Mouse (Mus musculus) 3T3-L1 (cell line): ENCODE measurements around the gene Myh6.
"Not testable (repeated sequence)": the region's sequence is repeated elsewhere in the genome, so short reads cannot be mapped to it uniquely, and the experiment has no call there.

Source experiments
- DNase-seq: peaks from one replicate; pipeline ENCODE4 v3.0.0-alpha.2; 2015; ENCODE audit warnings: low read depth, low spot score

Gene Myh6

GRCm38 (mm10) chr14:54958503-54958902 is 8.2 kb downstream of the Myh6 start:
- DNase-seq, result no peak

- DNase-seq, result no peak
These were observed 10.2 kb downstream of the Myh6 start for GRCm38 (mm10) chr14:54956533-54956932.

DNA sequence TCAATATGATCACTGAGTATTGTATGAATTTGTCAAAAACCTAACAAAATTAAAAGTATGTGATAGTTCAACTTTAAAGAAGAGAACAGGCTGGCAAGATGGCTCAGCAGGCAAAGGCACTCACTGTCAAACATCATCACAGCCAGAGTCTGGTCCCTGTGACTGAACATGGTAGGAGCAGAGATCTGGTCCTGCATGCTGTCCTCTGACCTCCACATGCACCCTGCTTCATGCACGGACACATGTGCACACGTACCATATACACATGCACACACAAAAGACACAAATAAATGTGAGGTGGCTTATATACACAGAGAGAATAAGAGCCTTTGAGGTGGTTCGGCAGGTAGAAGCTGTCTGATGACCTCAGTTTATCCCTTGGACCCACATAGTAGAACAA is 11.2 kb downstream of the Myh6 start:
- DNase-seq, result no peak

DNA sequence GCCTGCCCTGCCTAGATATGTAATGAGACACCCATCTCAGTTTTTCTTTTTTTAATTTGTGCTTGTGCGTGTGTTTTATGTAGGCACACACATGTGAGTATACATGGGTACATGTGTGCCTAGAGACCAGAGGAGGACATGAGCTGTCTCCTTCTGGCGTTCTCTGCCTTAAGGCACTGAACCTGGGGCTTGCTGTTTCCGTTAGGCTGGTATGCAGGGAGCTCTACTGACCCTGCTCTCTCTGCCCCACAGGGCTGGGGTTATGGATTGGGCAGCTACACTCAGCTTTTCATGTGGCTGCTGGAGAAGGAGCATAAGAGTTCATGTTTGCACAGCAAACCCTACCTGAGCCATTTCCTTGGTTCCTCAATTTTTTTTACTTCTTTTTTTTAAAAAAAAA is 12.3 kb downstream of the Myh6 start:
- no peak for DNase-seq

DNA sequence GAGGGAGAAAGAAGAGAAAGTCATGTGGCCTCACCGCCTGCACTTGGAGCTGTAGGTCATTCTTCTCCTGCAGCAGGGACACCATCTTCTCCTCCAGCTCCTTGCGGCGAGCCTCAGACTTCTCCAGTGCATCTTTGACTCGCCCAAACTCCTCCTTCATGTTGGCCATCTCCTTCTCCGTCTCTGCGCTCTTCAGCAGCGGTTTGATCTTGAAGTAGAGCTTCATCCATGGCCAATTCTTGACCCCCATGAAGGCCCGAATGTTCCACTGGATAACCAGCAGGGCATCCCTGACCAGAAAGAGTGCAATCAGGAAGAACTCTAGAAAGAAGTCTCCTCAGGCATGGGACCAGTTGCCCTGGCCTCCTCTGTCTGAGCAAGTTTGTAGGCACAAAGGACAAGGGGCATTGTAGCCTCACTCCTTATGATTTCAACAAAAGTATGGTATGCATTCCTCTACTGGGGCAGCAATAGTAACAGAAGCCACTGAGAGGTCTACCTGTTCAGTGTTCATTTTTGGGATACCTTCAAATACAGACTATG is 13.0 kb downstream of the Myh6 start:
- no peak for DNase-seq

DNA sequence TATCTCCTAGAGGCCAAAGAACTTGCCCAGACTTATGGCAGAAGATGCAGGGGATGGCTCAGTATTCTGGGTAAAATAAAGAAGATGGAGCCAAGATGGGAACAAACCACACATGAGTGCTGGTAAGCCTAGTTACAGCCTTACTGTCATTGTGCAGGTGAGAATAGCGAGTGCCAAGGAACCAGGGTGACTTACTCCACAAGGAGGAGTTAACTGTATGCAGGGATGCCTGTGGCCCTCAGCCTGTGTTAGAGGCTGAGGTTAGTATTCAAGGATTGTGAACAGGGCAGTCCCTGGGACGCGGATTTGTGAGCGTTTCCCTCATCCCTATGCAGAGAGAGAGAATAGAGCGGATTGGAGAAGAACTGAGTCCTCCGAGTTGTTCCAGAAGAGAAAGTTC is 15.1 kb downstream of the Myh6 start:
- no peak for DNase-seq

DNA sequence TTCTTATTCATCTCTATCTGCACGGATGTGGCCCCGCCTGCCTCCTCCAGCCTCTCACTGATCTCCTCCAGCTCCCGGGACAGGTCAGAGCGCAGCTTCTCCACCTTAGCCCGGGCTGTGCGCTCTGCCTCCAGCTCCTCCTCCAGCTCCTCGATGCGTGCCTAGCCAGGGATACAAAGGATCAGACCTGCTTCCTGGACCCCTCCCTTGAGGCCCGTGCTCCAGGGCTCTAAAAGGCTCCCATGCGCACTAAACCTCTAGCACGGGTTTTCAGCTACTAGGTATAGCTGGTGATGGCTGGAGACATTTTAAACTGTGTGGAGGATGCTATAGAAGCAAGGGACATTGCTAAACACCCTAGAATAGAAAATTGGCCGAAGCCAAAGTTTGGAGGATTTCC is 16.2 kb downstream of the Myh6 start:
- no peak for DNase-seq

- DNase-seq, result no peak
These were observed 17.9 kb downstream of the Myh6 start for GRCm38 (mm10) chr14:54948781-54949180.

DNA sequence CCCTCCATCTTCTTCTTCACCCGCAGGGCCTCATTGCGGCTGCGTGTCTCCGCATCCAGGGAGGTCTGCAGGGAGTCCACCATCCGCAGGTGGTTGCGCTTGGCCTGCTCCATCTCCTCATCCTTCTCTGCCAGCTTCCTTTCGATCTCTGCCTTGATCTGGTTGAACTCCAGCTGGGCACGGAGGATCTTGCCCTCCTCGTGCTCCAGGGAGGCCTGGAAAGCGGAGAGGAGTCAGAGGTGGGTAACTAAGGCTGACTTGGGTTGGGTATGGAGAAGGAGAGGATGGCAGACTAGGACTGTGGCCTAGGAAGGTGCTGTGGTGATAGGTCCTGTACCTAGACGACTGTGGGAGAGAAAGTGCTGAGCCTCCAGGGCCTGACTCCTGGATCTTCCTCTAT is 19.7 kb downstream of the Myh6 start:
- not testable (repeated sequence) for DNase-seq

DNA sequence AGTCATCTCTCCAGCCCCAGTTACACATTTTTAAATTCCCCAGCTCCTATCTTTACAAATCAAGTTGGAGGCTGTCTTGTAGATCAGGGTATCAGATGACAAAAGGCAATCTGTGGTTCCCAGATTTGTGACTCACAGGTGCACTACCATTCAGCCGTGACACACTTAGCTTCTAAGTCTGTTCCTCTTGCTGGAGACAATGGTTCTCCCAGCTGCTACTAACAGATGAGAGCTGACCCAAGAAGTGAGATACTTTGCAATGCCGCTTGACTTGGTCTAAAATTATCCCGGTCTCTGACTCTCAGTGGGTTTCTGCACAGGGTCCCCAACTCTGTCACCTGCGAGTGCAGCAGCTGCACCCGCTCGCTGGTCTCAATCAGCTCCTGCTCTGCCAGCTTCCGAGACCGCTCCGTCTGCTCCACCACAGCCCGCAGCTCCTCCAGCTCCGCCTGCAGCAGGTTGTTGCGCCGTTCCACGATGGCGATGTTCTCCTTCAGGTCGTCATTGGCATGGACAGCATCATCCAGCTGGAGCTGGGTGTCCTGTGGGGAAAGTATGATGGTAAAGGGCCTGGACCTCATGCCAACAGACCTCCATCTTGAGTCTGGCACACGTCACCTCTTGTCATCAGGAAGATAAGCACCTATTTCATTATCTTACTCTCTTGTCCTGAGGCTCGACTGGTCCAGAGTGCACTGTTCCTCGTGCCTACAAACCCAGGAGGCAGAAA is 20.6 kb downstream of the Myh6 start:
- DNase-seq, result peak; percentile 25

GRCm38 (mm10) chr14:54944939-54945338 is 21.8 kb downstream of the Myh6 start:
- no peak for DNase-seq

- no peak for DNase-seq
These were observed 22.8 kb downstream of the Myh6 start for GRCm38 (mm10) chr14:54943971-54944370.

DNA sequence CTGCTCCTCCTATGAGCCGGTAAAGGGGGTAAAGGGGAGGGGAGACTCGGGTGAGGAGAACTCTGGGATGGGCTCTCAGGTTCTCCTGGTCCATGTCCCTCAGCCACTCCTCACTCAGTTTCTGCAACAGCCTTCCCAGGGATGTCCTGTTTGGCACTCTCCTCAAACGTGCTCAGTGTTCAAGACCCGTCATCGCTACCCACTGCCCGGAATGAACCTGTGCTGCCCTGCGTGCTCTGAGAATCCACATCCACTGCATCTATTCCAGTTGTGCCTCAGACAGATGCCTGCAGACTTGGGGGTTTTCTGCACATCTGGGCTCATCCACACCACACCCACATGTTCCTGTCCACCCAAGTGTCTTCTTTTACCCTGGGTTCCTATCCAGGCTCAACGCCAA is 24.2 kb downstream of the Myh6 start:
- DNase-seq, result no peak

- no peak for DNase-seq
These were observed 25.4 kb downstream of the Myh6 start for GRCm38 (mm10) chr14:54941024-54941978.

DNA sequence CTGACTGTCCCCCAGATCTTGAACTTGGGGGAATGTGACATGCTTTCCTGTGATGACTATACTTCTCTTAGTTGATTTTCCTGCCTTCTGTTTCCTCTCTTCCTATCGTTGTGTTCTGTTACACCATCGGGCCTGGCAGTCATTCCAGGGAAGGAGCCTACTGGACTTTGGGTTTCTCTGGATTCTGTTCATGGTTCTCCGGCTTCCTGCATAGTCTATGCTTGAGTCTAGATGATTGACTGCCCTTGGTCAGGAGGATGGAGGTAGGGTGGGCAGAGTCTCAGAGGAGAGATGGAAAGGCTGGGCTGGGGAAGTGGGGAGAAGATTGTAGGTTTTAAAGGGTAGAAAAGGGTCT is 26.6 kb downstream of the Myh6 start:
- DNase-seq, result no peak

DNA sequence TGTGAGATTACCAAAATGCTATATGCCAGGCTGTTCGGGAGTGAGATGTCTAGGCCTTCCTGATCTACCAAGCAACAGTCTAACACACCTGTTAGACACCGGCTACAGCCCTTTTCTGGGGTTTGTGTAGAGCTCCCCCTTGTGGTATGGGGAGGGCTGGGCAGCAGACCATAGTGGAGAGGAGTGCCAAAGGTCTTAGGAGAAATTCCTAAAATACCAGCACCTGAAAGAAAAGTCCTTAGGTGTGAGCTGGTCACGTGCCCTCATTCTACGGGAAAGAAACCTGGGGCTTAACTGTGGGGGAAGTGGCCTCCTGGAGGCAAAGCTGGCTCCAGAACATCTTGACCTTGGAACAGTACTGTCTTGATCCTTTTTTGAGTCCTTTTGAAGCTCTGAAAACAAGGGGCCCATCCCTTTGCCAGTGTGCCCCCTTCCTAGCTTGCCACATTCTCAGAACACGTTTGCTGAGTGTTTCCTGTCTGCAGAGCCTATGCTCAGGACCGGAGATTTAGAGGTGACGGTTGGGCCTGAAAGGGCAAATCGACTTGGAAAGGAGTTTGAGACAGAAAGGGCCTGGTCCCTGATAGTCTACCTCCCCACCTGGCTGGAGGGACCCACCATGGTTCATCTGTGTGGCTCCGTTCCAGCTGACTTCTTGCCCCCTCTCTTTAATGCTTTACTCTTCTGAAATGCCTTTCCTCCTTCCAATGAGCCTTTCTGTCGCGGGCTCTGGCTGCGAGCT is 27.1 kb downstream of the Myh6 start:
- peak; percentile 67 for DNase-seq

GRCm38 (mm10) chr14:54938431-54939219 is 28.1 kb downstream of the Myh6 start:
- peak; percentile 1 for DNase-seq

DNA sequence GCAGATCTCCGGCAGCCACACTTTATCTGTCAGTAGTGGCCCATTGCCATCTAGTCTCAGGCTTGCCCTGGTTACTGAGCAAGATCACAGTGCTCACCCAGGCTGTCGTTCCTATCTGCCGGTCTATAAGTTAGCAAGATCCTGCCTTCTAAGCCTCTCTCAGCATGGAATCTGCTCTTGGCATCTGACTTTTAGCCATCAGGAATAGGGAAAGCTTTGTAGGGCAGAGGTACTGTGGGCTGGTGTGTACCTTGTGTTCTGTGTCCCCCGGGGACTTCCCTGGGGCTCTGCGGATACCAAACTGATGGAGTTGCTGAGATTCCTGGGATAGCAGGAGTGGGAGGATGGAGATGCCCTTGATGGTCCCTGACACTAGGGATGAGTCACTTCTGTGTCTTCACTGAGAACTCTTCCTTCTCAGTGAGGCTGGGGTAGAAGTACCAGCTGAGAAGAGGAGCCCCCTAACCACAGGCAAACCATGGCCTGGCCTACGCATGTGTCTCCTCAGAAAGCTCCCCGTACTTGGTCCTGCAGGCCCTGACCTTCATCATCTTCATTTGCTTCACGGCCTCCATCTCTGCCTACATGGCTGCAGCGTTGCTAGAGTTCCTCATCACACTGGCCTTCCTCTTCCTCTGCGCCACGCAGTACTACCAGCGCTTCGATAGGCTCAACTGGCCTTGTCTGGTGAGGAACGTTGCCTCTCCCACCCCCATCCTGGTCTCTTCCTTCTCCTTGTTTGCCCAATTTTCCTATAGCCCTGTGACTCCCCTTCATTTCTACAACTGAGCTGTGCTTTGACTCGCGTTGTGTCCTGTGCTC is 29.2 kb downstream of the Myh6 start:
- DNase-seq, result peak; percentile 4

- peak; percentile 5 for DNase-seq
These were observed 29.9 kb downstream of the Myh6 start for GRCm38 (mm10) chr14:54936831-54937160.
